Mouse (Mus musculus): ENCODE measurements around the gene Cdc37.
A peak's percentile ranks its signal among the peaks of the same experiment; 100 is the strongest.

The Cdc37 gene

DNA sequence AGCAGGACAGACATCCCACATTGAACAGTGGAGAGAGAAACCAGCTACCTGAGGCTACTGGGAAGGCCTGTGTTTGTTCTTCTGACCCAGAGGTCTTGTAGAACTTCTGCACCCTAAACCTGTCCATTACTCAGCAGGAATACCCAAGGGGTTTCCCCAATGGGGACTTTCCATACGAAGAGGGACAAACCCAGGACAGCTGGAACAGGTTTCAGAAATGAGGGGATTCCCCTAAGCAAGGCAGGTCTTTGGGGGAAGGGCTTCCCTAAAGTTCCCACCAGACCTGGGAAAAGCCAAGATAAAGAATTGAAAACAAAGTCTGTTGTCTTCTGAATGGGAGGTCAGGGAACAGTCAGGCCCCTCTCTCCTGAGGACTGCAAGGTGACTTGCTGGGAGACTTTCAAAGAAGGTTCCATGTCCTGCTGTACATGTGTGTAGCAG lies 13.8 kb downstream of the Cdc37 start:
- no peak for DNase-seq (ENCODE audit: low read depth, low spot score)

- DNase-seq (ENCODE audit: low read depth, low spot score) = no peak
Observed at GRCm38 (mm10) chr9:21135329-21135890, 14.4 kb downstream of the Cdc37 start.

- DNase-seq (ENCODE audit: low read depth, low spot score) = no peak
Observed at GRCm38 (mm10) chr9:21134595-21135328, 15.0 kb downstream of the Cdc37 start.

- no peak for DNase-seq (ENCODE audit: low read depth, low spot score)
Observed at GRCm38 (mm10) chr9:21133064-21133707, 16.6 kb downstream of the Cdc37 start.

DNA sequence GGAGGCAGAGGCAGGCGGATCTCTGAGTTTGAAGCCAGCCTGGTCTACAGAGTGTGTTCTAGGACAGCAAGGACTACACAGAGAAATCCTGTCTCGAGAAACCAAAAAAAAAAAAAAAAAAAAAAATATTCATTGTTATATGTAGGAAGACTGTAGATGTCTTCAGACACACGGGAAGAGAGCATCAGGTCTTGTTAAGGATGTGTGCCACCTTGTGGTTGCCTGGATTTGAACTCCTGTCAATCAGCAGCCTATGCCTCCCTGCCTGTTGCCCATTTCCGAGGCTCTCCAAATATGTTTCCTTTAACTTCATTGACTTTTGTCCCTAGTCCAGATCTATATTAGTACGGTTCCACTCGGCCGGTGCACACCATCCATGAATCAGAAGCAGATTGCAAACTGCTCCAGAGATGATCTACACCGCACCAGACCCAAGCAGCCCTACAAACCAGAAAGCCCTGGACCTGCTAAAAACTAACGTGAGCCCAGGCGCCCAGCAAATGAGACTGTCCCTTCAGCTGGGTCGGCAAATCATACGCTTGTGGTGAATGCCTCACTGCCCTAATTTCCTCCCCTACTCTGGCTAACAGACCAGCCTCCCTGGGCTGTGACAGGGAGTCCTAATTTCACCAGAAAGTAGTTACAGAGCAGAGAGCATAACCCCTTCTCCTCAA lies 17.5 kb downstream of the Cdc37 start:
- no peak for DNase-seq (ENCODE audit: low read depth, low spot score)

DNA sequence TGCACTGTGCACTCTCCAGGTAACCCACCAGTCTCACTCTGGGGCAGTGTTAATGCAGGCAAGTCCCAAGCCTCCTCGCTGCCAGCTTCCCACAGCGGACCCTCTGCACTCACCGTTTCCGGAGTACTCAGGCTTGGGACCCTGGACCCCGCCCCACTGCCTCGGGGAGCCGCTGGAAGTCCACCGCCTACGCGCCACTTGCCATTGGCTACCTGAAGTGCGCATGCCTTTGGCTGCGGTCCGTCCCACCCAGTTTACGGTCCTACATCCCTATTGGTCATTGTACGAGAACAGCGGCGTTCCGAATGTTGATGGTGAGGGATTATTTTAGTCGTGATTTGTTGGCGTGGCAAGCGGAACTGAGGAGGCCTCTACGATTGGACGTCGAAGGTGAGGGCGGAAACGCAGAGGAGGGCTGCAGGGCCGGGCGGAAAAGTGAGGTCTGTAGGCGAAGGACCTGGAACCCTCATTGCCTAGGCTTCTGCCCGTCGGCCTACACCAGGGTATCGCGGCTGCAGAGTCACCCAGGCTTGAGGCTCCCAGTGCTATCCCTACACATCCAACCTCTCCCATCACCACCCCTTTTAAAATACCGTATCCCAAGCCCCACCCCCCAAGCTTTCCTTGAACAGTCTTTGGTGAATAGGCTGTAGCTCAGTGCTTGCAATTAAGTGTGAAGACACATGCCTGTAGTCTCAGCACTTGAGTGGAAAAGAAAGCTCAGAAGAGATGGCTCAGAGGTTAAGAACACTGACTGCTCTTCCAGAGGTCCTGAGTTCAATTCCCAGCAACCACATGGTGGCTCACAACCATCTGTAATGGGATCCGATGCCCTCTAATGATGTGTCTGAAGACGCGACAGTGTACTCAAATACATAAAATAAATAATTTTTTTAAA lies 18.5 kb downstream of the Cdc37 start, which contains the start of gene Tyk2:
Tyk2 (minus strand) TSS at position 185 of the 898 bp plus-strand sequence.
- peak; percentile 83 for DNase-seq (ENCODE audit: low read depth, low spot score)

DNA sequence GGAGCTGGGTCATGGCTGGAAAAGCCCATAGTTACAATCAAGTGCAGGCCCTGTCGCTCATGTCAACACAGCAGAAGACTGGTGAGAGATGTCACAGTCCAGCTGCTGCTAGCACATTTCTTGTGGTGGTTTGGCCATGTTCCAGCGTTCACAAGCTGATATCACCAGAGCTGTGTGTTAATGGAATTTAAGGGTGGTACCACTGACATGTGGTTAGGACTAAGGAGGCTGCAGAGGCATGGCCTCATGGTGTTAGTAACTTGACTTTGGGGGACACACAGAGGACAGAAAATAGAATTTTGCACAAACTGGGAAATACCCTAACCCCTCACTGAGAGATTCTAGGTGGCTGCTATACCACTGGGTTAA lies 23.5 kb downstream of the Cdc37 start:
- no peak for DNase-seq (ENCODE audit: low read depth, low spot score)

DNA sequence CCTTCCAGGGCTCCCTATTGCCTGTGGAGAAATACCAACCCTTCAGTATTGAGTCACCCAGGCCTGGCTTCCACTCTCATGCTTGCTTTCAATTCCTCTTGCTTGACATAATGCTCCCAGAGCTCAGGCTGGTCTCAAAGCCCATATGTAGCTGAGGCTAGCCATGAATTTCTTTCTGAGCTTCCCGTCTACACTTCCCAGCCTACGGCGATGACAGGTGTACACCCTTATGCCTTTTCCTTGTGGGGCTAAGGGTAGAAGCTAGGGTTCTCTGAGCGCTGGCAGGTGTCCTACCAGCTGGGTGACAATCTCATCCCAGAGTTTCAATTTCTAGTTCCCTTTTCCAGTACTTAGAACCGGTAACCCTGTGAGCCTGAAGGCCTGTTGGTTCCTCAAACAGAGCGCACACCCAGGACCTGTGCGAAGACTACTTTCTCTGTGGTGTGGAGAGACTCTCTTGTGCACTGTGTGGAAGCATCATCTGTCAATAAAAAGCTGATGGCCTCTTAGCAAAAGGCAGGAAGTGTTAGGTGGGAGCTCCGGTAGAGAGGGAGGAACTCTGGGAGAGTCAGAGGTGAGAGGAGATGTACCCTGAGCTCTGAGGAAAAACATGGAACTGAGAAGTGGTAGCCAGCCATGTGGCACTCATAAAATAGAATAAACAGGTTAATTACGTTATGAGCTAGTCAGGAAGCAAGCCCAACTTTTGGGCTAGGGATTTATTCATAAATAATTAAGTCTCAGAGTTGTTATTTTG lies 24.1 kb downstream of the Cdc37 start:
- no peak for DNase-seq (ENCODE audit: low read depth, low spot score)

GRCm38 (mm10) chr9:21124837-21125236 lies 24.9 kb downstream of the Cdc37 start:
- DNase-seq (ENCODE audit: low read depth, low spot score) = no peak

GRCm38 (mm10) chr9:21121483-21121882 lies 28.3 kb downstream of the Cdc37 start:
- no peak for DNase-seq (ENCODE audit: low read depth, low spot score)

DNA sequence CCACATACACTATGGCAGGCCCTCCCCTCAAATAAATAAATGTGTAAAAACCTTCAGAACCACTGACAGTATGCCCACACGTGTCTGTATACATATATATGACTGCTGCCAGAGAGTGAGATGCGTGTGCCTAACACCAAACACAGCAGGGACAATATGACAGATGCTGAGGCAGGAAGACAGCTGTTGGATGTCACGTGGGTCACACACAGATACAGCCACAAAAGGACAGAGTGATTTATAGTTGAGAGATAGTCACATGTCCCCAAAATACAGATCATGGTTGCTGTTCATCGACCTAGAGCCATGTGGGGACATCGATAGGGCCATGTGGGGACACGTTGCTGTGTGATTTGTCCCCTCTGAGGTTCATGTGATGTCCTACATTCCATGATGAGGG lies 32.7 kb downstream of the Cdc37 start:
- no peak for DNase-seq (ENCODE audit: low read depth, low spot score)

DNA sequence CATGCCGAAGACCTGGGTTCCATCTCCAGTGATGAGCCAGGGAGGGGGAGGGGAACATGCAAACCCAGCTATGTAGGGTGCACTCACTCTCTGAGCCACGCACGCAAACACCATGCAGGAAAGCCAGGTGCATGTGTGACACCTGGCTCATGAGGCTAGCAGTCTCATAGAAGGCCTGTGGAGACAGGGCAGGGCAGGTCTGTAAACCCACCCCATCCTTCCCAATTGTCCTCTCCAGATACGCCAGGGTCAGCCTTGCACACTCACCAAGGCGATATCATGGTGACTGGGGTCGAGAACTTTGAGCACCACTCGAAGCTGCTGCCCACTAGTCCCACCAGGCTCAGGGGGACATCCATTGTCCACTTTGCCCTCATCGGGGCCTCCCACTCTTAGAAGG lies 34.7 kb downstream of the Cdc37 start:
- no peak for DNase-seq (ENCODE audit: low read depth, low spot score)

GRCm38 (mm10) chr9:21114190-21114589 lies 35.6 kb downstream of the Cdc37 start:
- DNase-seq (ENCODE audit: low read depth, low spot score) = no peak

- DNase-seq (ENCODE audit: low read depth, low spot score) = no peak
Observed at GRCm38 (mm10) chr9:21113751-21114150, 36.0 kb downstream of the Cdc37 start.

DNA sequence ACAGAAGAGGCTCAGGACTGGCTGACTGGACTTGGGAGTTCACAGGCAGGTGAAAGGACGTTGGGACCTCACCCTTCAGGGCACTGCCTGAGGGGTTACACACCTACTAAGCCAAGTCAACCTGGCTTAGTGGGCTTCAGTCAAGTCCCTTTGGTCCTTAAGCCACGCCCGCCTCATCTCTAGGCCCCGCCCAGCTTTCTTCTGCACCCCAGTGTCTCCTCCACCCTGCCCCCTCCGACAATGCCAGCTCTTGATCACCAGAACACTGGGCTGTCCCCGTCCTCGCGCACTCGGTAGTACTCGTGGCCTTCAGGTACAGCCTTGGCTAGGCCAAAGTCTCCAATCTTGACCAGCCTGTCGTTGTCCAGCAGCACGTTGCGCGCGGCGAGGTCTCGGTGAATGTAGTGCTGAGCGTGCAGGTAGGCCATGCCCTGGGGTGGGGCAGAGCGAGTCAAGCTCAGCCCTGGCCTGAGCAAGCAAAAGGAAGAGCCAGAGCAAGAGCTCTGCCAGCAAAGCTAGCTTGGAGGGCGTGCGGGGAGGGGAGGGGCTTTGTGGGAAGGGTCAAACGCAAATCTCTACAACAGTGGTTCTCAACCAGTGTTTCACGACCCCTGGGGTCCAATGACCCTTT lies 42.1 kb downstream of the Cdc37 start:
- no peak for DNase-seq (ENCODE audit: low read depth, low spot score)

DNA sequence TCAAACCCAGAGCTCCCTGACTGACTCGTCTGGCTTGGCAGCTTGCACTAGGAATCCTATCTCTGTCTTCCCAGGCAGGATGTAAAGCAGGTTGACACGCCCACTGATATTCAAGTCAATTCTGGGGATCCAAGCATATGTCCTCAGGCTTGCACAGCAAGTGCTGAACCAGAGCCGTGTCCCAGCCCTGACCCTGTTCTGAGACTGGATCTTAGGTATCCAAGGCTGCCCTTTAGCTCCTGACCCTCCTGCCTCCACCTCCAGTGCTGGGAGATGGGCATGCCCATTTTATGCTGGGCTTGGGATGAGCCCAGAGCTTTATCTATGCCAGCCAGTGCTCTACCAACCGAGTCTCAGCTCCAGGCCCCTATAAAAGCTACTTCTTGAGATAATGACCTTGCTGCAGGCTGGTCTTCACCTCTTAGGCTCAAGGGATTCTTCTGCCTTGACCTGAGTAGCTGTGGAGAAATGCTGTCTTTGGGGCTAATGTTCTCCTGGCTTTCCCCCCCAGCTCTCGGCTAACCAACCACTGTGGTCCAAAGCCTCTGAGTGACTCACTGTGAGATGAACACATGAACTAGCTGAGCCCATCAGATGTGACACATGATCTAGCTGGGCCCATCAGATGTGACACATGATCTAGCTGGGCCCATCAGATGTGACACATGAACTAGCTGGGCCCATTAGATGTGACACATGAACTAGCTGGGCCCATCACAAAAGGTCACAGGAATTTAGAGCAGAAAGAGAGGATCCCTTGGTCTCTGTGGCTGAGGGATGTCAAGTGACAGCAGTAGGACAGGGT lies 43.8 kb downstream of the Cdc37 start:
- DNase-seq (ENCODE audit: low read depth, low spot score) = no peak

DNA sequence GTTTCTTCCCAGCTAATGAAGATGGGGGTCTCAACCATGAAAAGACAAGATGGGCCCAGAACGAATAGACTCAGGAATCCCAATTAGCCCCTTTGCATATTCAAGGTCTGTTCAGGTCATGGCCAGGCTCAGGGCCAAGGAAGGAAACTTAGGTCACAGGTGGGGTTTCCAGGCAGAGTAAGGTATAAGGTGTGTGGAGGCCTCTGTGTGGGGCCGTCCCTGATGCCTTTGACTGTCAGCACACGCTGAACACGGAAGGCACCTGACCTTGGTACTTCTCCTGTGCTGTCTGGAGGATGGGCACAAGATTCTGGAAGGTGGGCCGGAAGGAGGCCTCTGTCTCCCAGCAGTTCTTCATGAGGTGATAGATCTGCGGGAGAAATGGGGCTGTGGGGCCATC lies 45.0 kb downstream of the Cdc37 start:
- no peak for DNase-seq (ENCODE audit: low read depth, low spot score)

- no peak for DNase-seq (ENCODE audit: low read depth, low spot score)
Observed at GRCm38 (mm10) chr9:21102076-21102475, 47.7 kb downstream of the Cdc37 start.

DNA sequence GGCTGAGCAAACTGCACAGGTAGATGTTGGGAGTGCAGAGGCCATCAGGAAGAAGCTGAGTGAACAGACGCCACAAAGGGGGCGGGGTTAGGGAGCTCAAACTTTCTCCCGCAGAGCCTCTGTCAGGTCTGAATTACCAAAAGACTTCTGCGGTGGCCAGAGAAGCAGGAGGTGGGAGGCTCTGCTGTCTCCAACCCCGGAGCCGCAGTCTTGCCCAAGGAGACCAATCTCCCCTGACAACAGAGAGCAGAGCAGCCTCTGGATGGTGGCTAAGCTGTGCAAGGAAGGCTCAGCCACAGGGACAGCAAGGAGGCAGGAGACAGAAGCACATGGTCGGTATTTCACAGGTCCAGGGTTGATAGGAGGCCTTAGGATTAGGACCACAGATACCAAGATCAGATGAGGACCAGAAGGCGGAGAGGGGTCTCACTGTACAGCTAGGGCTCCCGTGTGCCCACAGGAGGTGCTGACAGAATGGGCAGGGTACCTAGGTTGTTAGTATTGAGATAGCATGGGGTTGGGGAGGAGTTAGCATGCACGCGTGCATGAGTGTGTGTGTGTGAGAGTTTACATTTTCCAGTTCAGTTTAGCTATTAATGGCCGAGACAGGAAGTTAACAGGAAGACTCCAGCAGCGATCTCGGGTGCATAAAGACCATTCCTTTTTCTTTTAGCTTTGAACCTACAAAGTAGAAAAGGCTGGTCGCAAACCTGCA lies 49.2 kb downstream of the Cdc37 start:
- no peak for DNase-seq (ENCODE audit: low read depth, low spot score)

All from retina, postnatal 7 days (tissue).